Mouse (Mus musculus): Measurements from ENCODE around the gene Bcl11b. TPM values are rescaled to one million over a fixed set of nuclear protein-coding genes. Genes with fewer than 3 reads are reported as not detected.

Bcl11b gene
- polyA plus RNA-seq, 1 experiment from 2014 or later: 4.6 TPM

GRCm38 (mm10) chr12:108001652-108002340 is 1.6 kb downstream of the Bcl11b start:
- ATAC-seq (ENCODE audit: low FRiP score, low TSS enrichment): no peak
- H3K27me3 ChIP-seq (ENCODE audit: control insufficient read depth, insufficient read depth, low read length): 0 out of 2 replicates have a peak, but pooled peaks cover 4% of the 10 kb centered on the region
- TF ChIP-seq CTCF (IDR thresholded peaks at IDR 0.05; ENCODE audit: low read depth) (no peak), EP300 (optimal IDR thresholded peaks at IDR 0.05) (no peak)
- H3K4me1 ChIP-seq (replicated peaks; ENCODE audit: control insufficient read depth, insufficient read depth): 0 out of 2 replicates have a peak, but pooled peaks cover 2% of the 10 kb centered on the region
- no peaks in the 10 kb centered on the region for H3K36me3 ChIP-seq (ENCODE audit: control insufficient read depth, insufficient read depth, low read length)
- H3K9ac ChIP-seq (ENCODE audit: low read length): peak overlapping the region; percentile 62
- 8% methylated on average over 37 of the region's 37 CpGs for WGBS
- no peaks in the 10 kb centered on the region for H3K9me3 ChIP-seq (ENCODE audit: control insufficient read depth, low read length)
- no peak overlapping the region for H3K27ac ChIP-seq (replicated peaks)
- peak overlapping the region; percentile 92 for H3K4me2 ChIP-seq (replicated peaks; ENCODE audit: low read depth)
- H3K4me3 ChIP-seq (ENCODE audit: low read depth, low read length): peak overlapping the region; percentile 59
- peak; percentile 37 for DNase-seq (ENCODE audit: low spot score)

GRCm38 (mm10) chr12:108000715-108001080 is 2.7 kb downstream of the Bcl11b start:
- Histone ChIP-seq H3K27me3 (ENCODE audit: control insufficient read depth, insufficient read depth, low read length) (0 out of 2 replicates have a peak, but pooled peaks cover under 1% of the 10 kb centered on the region), H3K4me2 (replicated peaks; ENCODE audit: low read depth) (peak overlapping the region; percentile 92)

GRCm38 (mm10) chr12:107999751-108000714 is 3.4 kb downstream of the Bcl11b start:
- Histone ChIP-seq H3K36me3 (ENCODE audit: control insufficient read depth, insufficient read depth, low read length) (no peaks in the 10 kb centered on the region), H3K9me3 (ENCODE audit: control insufficient read depth, low read length) (no peaks in the 10 kb centered on the region), H3K27me3 (ENCODE audit: control insufficient read depth, insufficient read depth, low read length) (no peaks in the 10 kb centered on the region), H3K27ac (replicated peaks) (no peak overlapping the region), H3K4me3 (ENCODE audit: low read depth, low read length) (peak overlapping the region; percentile 59; the same call in 1 of the 2 replicates), H3K4me2 (replicated peaks; ENCODE audit: low read depth) (peak overlapping the region; percentile 92), H3K9ac (ENCODE audit: low read length) (no peak overlapping the region), H3K4me1 (replicated peaks; ENCODE audit: control insufficient read depth, insufficient read depth) (no peaks in the 10 kb centered on the region)
- TF ChIP-seq CTCF (IDR thresholded peaks at IDR 0.05; ENCODE audit: low read depth) (no peak), EP300 (optimal IDR thresholded peaks at IDR 0.05) (no peak)
- WGBS: 64% methylated on average over 15 of the region's 15 CpGs
- DNase-seq (ENCODE audit: low spot score) (no peak), ATAC-seq (ENCODE audit: low FRiP score, low TSS enrichment) (no peak)

More at GRCm38 (mm10) chr12:108000715-108001080, 2.7 kb downstream of the Bcl11b start:
- no peak overlapping the region for H3K27ac ChIP-seq (replicated peaks)
- no peak overlapping the region for H3K9ac ChIP-seq (ENCODE audit: low read length)
- ATAC-seq (ENCODE audit: low FRiP score, low TSS enrichment) (no peak), DNase-seq (ENCODE audit: low spot score) (no peak)
- H3K9me3 ChIP-seq (ENCODE audit: control insufficient read depth, low read length): no peaks in the 10 kb centered on the region
- peak overlapping the region; percentile 59; the same call in 1 of the 2 replicates for H3K4me3 ChIP-seq (ENCODE audit: low read depth, low read length)
- no peak for TF ChIP-seq EP300 (optimal IDR thresholded peaks at IDR 0.05)
- no peak for TF ChIP-seq CTCF (IDR thresholded peaks at IDR 0.05; ENCODE audit: low read depth)
- H3K4me1 ChIP-seq (replicated peaks; ENCODE audit: control insufficient read depth, insufficient read depth): no peaks in the 10 kb centered on the region
- no peaks in the 10 kb centered on the region for H3K36me3 ChIP-seq (ENCODE audit: control insufficient read depth, insufficient read depth, low read length)
- 43% methylated on average over 2 of the region's 2 CpGs for WGBS

- Histone ChIP-seq H3K4me2 (replicated peaks; ENCODE audit: low read depth) (peak overlapping the region; percentile 32), H3K4me3 (ENCODE audit: low read depth, low read length) (0 out of 2 replicates have a peak overlapping the region, but pooled peaks have one; percentile 1), H3K9me3 (ENCODE audit: control insufficient read depth, low read length) (no peaks in the 10 kb centered on the region), H3K9ac (ENCODE audit: low read length) (no peak overlapping the region), H3K27me3 (ENCODE audit: control insufficient read depth, insufficient read depth, low read length) (no peaks in the 10 kb centered on the region), H3K4me1 (replicated peaks; ENCODE audit: control insufficient read depth, insufficient read depth) (no peaks in the 10 kb centered on the region), H3K36me3 (ENCODE audit: control insufficient read depth, insufficient read depth, low read length) (no peaks in the 10 kb centered on the region), H3K27ac (replicated peaks) (no peak overlapping the region)
- DNase-seq (ENCODE audit: low spot score): peak; percentile 87
- under 1% methylated on average over 20 of the region's 20 CpGs for WGBS
- peak; percentile 99 for TF ChIP-seq CTCF (IDR thresholded peaks at IDR 0.05; ENCODE audit: low read depth)
- no peak for TF ChIP-seq EP300 (optimal IDR thresholded peaks at IDR 0.05)
- ATAC-seq (ENCODE audit: low FRiP score, low TSS enrichment): peak; percentile 65; the same call in 1 of the 2 replicates
Measured at GRCm38 (mm10) chr12:107998746-107999145, 4.7 kb downstream of the Bcl11b start.

- Histone ChIP-seq H3K9ac (ENCODE audit: low read length) (no peak overlapping the region), H3K36me3 (ENCODE audit: control insufficient read depth, insufficient read depth, low read length) (no peaks in the 10 kb centered on the region), H3K27ac (replicated peaks) (no peak overlapping the region), H3K4me3 (ENCODE audit: low read depth, low read length) (no peak overlapping the region), H3K4me2 (replicated peaks; ENCODE audit: low read depth) (no peak overlapping the region; the same call in 1 of the 2 replicates), H3K27me3 (ENCODE audit: control insufficient read depth, insufficient read depth, low read length) (no peaks in the 10 kb centered on the region), H3K9me3 (ENCODE audit: control insufficient read depth, low read length) (no peaks in the 10 kb centered on the region), H3K4me1 (replicated peaks; ENCODE audit: control insufficient read depth, insufficient read depth) (no peaks in the 10 kb centered on the region)
- WGBS: 57% methylated on average over 11 of the region's 11 CpGs
- ATAC-seq (ENCODE audit: low FRiP score, low TSS enrichment) (no peak), DNase-seq (ENCODE audit: low spot score) (no peak)
- TF ChIP-seq EP300 (optimal IDR thresholded peaks at IDR 0.05): no peak
- no peak for TF ChIP-seq CTCF (IDR thresholded peaks at IDR 0.05; ENCODE audit: low read depth)
Measured at GRCm38 (mm10) chr12:107997901-107998300, 5.5 kb downstream of the Bcl11b start.

Measured in stomach, postnatal 0 days (tissue).